Comparison of ENCODE assay signal across 16 mouse cellular contexts in the genomic region with DNA sequence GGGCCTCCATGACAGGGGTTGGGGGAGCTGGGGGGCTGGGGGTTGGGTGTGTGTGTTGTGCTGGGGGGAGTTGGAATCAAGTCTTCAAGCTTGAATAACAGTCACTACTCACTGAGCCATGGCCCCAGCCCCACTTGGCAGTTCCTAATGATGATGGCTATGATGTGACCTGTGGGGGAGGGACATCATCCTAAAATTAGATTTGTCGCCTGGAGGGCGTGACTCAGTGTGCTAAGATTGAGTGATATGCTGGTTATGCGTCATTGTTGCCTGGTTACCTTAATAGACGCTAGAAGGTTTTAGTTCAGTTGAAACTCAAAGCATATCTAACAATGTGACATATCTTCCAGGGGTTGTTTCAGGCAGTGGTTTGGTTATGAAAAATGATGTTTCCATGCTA. TPM values are rescaled to one million over a fixed set of nuclear protein-coding genes. Genes with fewer than 3 reads are reported as not detected.
A peak's percentile ranks its signal among the peaks of the same experiment; 100 is the strongest.
DNase-seq lines count a peak whose midpoint lies in the region; ATAC-seq and TF ChIP-seq lines count a peak whose summit lies in the region.
"Had no signal": no experiment of that assay in that cellular context is flagged by ENCODE, and none has a peak within 500 bp of the region (broad histone marks: within the 10 kb centered on the region; RNA-seq: fewer than 3 reads in every experiment).

No protein-coding gene starts in this region.

- no peak overlapping the region for H3K4me3 ChIP-seq in heart, adult 2 months
- no peak overlapping the region for H3K4me3 ChIP-seq in heart, embryonic 11.5 days (ENCODE audit: low read depth, low read length)
- H3K4me3 ChIP-seq in MEL (ENCODE audit: control insufficient read depth in 1 of 2, insufficient read depth in 1 of 2, low read depth in 2 of 2, low read length in 2 of 2): no peak overlapping the region
- H3K4me3 ChIP-seq in intestine, postnatal 0 days (ENCODE audit: low read depth, low read length): no peak overlapping the region
- H3K4me3 ChIP-seq: embryonic facial prominence, embryonic 15.5 days; forebrain, embryonic 15.5 days; hindbrain, embryonic 13.5 days; limb, embryonic 12.5 days; megakaryocyte, embryonic 14.5 days; myocyte had no signal

- no peaks in the 10 kb centered on the region for H3K27me3 ChIP-seq in heart, adult 2 months (ENCODE audit: control insufficient read depth, insufficient read depth, low read length)
- H3K27me3 ChIP-seq in heart, embryonic 11.5 days (ENCODE audit: control insufficient read depth, insufficient read depth, low read length): no peaks in the 10 kb centered on the region
- no peaks in the 10 kb centered on the region for H3K27me3 ChIP-seq in MEL (ENCODE audit: control insufficient read depth in 1 of 2, insufficient read depth in 2 of 2, low read length in 2 of 2)
- no peaks in the 10 kb centered on the region for H3K27me3 ChIP-seq in intestine, postnatal 0 days (replicated peaks; ENCODE audit: control insufficient read depth, insufficient read depth, low read length)
- H3K27me3 ChIP-seq: embryonic facial prominence, embryonic 15.5 days; forebrain, embryonic 15.5 days; hindbrain, embryonic 13.5 days; limb, embryonic 12.5 days; megakaryocyte, embryonic 14.5 days had no signal

- no peak for TF ChIP-seq CTCF in heart, adult 2 months (IDR thresholded peaks at IDR 0.05)
- TF ChIP-seq CTCF in MEL (IDR thresholded peaks at IDR 0.05 in 2 of 3, conservative IDR thresholded peaks at IDR 0.05 in 1 of 3; ENCODE audit: control insufficient read depth in 1 of 3, insufficient read depth in 1 of 3, low read depth in 2 of 3, low read length in 3 of 3, poor library complexity in 1 of 3, severe bottlenecking in 1 of 3): no peak
- no peak for TF ChIP-seq CTCF in intestine, postnatal 0 days (IDR thresholded peaks at IDR 0.05; ENCODE audit: low read depth)

- peak overlapping the region; percentile 68 for H3K27ac ChIP-seq in heart, adult 2 months
- H3K27ac ChIP-seq in heart, embryonic 11.5 days (ENCODE audit: low read depth, low read length): no peak overlapping the region
- no peak overlapping the region for H3K27ac ChIP-seq in MEL (ENCODE audit: control insufficient read depth, low read depth, low read length)
- H3K27ac ChIP-seq in intestine, postnatal 0 days (ENCODE audit: low read depth, low read length): no peak overlapping the region
- H3K27ac ChIP-seq: embryonic facial prominence, embryonic 15.5 days; forebrain, embryonic 15.5 days; hindbrain, embryonic 13.5 days; limb, embryonic 12.5 days had no signal

- no peak for TF ChIP-seq EP300 in heart, adult 2 months (IDR thresholded peaks at IDR 0.05; ENCODE audit: insufficient read depth, low read depth, low read length)
- no peak for TF ChIP-seq EP300 in MEL (IDR thresholded peaks at IDR 0.05; ENCODE audit: low read depth in 1 of 2, low read length in 2 of 2)

- H3K4me2 ChIP-seq in heart, embryonic 11.5 days: no peak overlapping the region
- no peak overlapping the region for H3K4me2 ChIP-seq in intestine, postnatal 0 days (replicated peaks; ENCODE audit: low read depth)
- H3K4me2 ChIP-seq: embryonic facial prominence, embryonic 15.5 days; forebrain, embryonic 15.5 days; hindbrain, embryonic 13.5 days; limb, embryonic 12.5 days had no signal

- peaks cover 12% of the 10 kb centered on the region for H3K36me3 ChIP-seq in heart, adult 2 months (ENCODE audit: control insufficient read depth, insufficient read depth, low read length)
- H3K36me3 ChIP-seq in heart, embryonic 11.5 days (ENCODE audit: control insufficient read depth, insufficient read depth, low read length): peaks cover 10% of the 10 kb centered on the region; the same call in 1 of the 2 replicates
- peaks cover 5 to 6% of the 10 kb centered on the region in 2 experiments; a peak in 3 of 4 replicates for H3K36me3 ChIP-seq in MEL (ENCODE audit: control insufficient read depth in 1 of 2, insufficient read depth in 2 of 2, low read length in 2 of 2)
- peaks cover 34% of the 10 kb centered on the region for H3K36me3 ChIP-seq in intestine, postnatal 0 days (ENCODE audit: control insufficient read depth, insufficient read depth)

- intact Hi-C loops in heart, adult 2 months (cut with DNase I): no loop called here

- no peak for TF ChIP-seq POLR2A in heart, adult 2 months (IDR thresholded peaks at IDR 0.05; ENCODE audit: insufficient read depth, low read depth, low read length)
- TF ChIP-seq POLR2A in MEL (IDR thresholded peaks at IDR 0.05; ENCODE audit: control insufficient read depth in 1 of 2, insufficient read depth in 1 of 2, low read depth in 1 of 2, low read length in 2 of 2, poor library complexity in 1 of 2): no peak

- no peaks in the 10 kb centered on the region for H3K9me3 ChIP-seq in heart, embryonic 11.5 days (replicated peaks; ENCODE audit: control insufficient read depth, low read length)
- H3K9me3 ChIP-seq in MEL (replicated peaks; ENCODE audit: insufficient read depth, low read length): no peaks in the 10 kb centered on the region
- no peaks in the 10 kb centered on the region for H3K9me3 ChIP-seq in intestine, postnatal 0 days (ENCODE audit: control insufficient read depth)
- H3K9me3 ChIP-seq: embryonic facial prominence, embryonic 15.5 days; forebrain, embryonic 15.5 days; hindbrain, embryonic 13.5 days; limb, embryonic 12.5 days; megakaryocyte, embryonic 14.5 days had no signal

- H3K79me2 ChIP-seq in heart, adult 2 months (replicated peaks; ENCODE audit: control insufficient read depth, insufficient read depth, low read length): no peaks in the 10 kb centered on the region
- no peaks in the 10 kb centered on the region for H3K79me2 ChIP-seq in MEL (ENCODE audit: control insufficient read depth, insufficient read depth, low read length, poor library complexity)

- no peak for ATAC-seq in heart, embryonic 11.5 days (replicated peaks; ENCODE audit: insufficient number of reproducible peaks, low FRiP score, low TSS enrichment)
- ATAC-seq in intestine, postnatal 0 days: no peak
- ATAC-seq: forebrain, embryonic 15.5 days had no signal

- no peak for TF ChIP-seq RAD21 in MEL (IDR thresholded peaks at IDR 0.05; ENCODE audit: low read depth, low read length)

- peaks cover 4% of the 10 kb centered on the region; the same call in 1 of the 2 replicates for H3K4me1 ChIP-seq in heart, adult 2 months (ENCODE audit: control insufficient read depth, insufficient read depth, low read length)
- no peaks in the 10 kb centered on the region for H3K4me1 ChIP-seq in heart, embryonic 11.5 days (ENCODE audit: control insufficient read depth, insufficient read depth, low read length)
- peaks cover 0 to 2% of the 10 kb centered on the region in 2 experiments; a peak in 2 of 4 replicates for H3K4me1 ChIP-seq in MEL (ENCODE audit: control insufficient read depth in 1 of 2, insufficient read depth in 2 of 2, low read length in 2 of 2)
- H3K4me1 ChIP-seq in intestine, postnatal 0 days (replicated peaks; ENCODE audit: control insufficient read depth, insufficient read depth, low read length): no peaks in the 10 kb centered on the region
- H3K4me1 ChIP-seq: embryonic facial prominence, embryonic 15.5 days; forebrain, embryonic 15.5 days; hindbrain, embryonic 13.5 days; limb, embryonic 12.5 days had no signal

- H3K9ac ChIP-seq in heart, adult 2 months (ENCODE audit: low read depth, low read length): no peak overlapping the region
- no peak overlapping the region for H3K9ac ChIP-seq in heart, embryonic 11.5 days (ENCODE audit: low read depth, low read length)
- H3K9ac ChIP-seq in MEL (ENCODE audit: control insufficient read depth, low read depth, low read length, poor library complexity, severe bottlenecking): no peak overlapping the region
- no peak overlapping the region for H3K9ac ChIP-seq in intestine, postnatal 0 days (ENCODE audit: low read depth, low read length)
- H3K9ac ChIP-seq: embryonic facial prominence, embryonic 15.5 days; forebrain, embryonic 15.5 days; hindbrain, embryonic 13.5 days; limb, embryonic 12.5 days had no signal

- WGBS in heart, adult 2 months: 43% methylated on average over 4 of the region's 4 CpGs
- WGBS in heart, embryonic 11.5 days (ENCODE audit: insufficient replicate concordance): 73% methylated on average over 4 of the region's 4 CpGs
- 86% methylated on average over 4 of the region's 4 CpGs for WGBS in intestine, postnatal 0 days

- peak; percentile 24 to 49 for DNase-seq in heart, adult 2 months
- DNase-seq in MEL (ENCODE audit: low read depth, low spot score): peak; percentile 41
- peak; percentile 51 to 59 for DNase-seq in adrenal gland, postnatal 36 days
- DNase-seq in induced T-regulatory cell, adult 2 months (ENCODE audit: low read depth): peak; percentile 61
- DNase-seq in cerebellum, adult 11 months: no peak
- DNase-seq in urinary bladder, postnatal 36 days (ENCODE audit: low spot score in 2 of 2): no peak
- DNase-seq: lung, adult 18-20 months; spleen, adult 18-20 months had no signal

TF ChIP-seq in MEL, 35 proteins besides CTCF, POLR2A, EP300 and RAD21 (continues in another document):
- TF ChIP-seq NRF1 (IDR thresholded peaks at IDR 0.05; ENCODE audit: insufficient read depth, low read depth, low read length, poor library complexity, severe bottlenecking) (no peak), TBP (IDR thresholded peaks at IDR 0.05; ENCODE audit: low read depth, low read length) (no peak), GABPA (IDR thresholded peaks at IDR 0.05; ENCODE audit: low read depth, low read length) (no peak), MEF2A (IDR thresholded peaks at IDR 0.05; ENCODE audit: extremely low read depth, insufficient replicate concordance, low read depth, low read length, poor library complexity, severe bottlenecking) (no peak), ETS1 (IDR thresholded peaks at IDR 0.05; ENCODE audit: low read depth, low read length) (no peak), GATA1 (IDR thresholded peaks at IDR 0.05; ENCODE audit: low read depth, low read length) (no peak)

RNA-seq across cellular contexts. Expression of gene Ints4, which starts 11.7 kb away (rescaled TPM):
- total RNA-seq in heart, adult 2 months (2021): 10 to 100 TPM; 55.8 to 61.5 TPM
- polyA plus RNA-seq in heart, adult 2 months (2012; rRNA removed): 65.3 and 88.3 TPM in 2 replicates
- polyA plus RNA-seq in heart, embryonic 11.5 days (2014; fragmentation: Nextera tagmentation; extraction: Ambion mirVana): 37.8 and 40.1 TPM in 2 replicates
- total RNA-seq in MEL (2012; rRNA removed): 52.9 and 53.7 TPM in 2 replicates
- polyA plus RNA-seq in MEL (2012; ENCODE audit: insufficient read depth in 1 of 2, insufficient read length in 2 of 2, low read depth in 1 of 2, low replicate concordance in 2 of 2, missing spikeins in 1 of 2): 10 to 100 TPM in 1 of 2 experiments, not detected in 1; 73.9 TPM
- 10 to 100 TPM; 62.6 to 64.1 TPM for total RNA-seq in adrenal gland, postnatal 36 days (2021)
- polyA plus RNA-seq in intestine, postnatal 0 days (2015; fragmentation: Nextera tagmentation; extraction: Ambion mirVana): 14.3 and 15.9 TPM in 2 replicates

RNA-seq across cellular contexts. Expression of gene Kctd14, which starts 41.3 kb away (rescaled TPM):
- under 1 TPM; 0.13 to 0.39 TPM for total RNA-seq in heart, adult 2 months (2021)
- polyA plus RNA-seq in heart, adult 2 months (2012; rRNA removed): 0.23 and 0.61 TPM in 2 replicates
- polyA plus RNA-seq in heart, embryonic 11.5 days (2014; fragmentation: Nextera tagmentation; extraction: Ambion mirVana): 0.66 and 0.67 TPM in 2 replicates
- total RNA-seq in MEL (2012; rRNA removed): 0.56 and 0.58 TPM in 2 replicates
- under 1 TPM in 1 of 2 experiments, not detected in 1; 0.77 TPM for polyA plus RNA-seq in MEL (2012; ENCODE audit: insufficient read depth in 1 of 2, insufficient read length in 2 of 2, low read depth in 1 of 2, low replicate concordance in 2 of 2, missing spikeins in 1 of 2)
- 1 to 10 TPM; 2.3 to 3.7 TPM for total RNA-seq in adrenal gland, postnatal 36 days (2021)
- polyA plus RNA-seq in intestine, postnatal 0 days (2015; fragmentation: Nextera tagmentation; extraction: Ambion mirVana): 4.8 and 5.3 TPM in 2 replicates

Comparison
In these comparisons a context has a peak if more than half of its experiments do, and no peak if none do; other contexts are left out.
1. DNase-seq: peak in heart, adult 2 months (2 of 2), MEL (single experiment), adrenal gland, postnatal 36 days (2 of 2) and induced T-regulatory cell, adult 2 months (single experiment); none in cerebellum, adult 11 months (single experiment) and urinary bladder, postnatal 36 days (0 of 2).